Mouse (Mus musculus) frontal cortex, postnatal 14 days (tissue): Measurements from ENCODE around the gene Gfod2.

Experiments used
- DNase-seq, 2 experiments: peaks; one replicate each; pipeline ENCODE4 v3.0.0; 2022; ENCODE audit warnings: low spot score in 2 of 2

Gene Gfod2

DNA sequence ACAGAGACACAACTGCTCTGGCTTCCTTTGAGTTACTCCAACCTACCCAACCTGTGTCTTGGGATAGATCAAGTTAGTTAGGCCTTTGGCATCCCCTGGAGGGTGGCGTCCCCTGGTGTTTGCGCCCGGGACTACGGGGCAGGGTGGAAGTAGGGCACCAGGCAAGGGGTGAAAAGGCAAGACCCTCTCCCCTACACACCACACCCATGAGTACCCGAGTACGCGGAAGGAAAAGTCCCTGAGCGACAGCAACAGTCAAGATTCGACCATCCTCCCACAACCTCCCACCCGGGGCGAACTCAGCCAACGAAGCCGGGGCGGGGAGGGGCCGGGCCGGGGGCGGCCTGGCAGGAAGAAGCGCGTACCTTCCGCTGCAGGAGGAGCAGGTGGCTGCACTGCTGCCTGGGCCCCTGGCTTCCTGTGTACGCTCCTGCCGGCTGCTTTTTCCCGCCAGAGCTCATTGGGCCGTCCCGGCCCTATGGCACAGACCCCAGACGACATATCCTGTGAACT, 72.6 kb downstream of the Gfod2 start, which contains the start of gene Carmil2:
TSS of gene Carmil2 (plus strand) at position 479 of the 513 bp plus-strand sequence.
- no peak for DNase-seq

DNA sequence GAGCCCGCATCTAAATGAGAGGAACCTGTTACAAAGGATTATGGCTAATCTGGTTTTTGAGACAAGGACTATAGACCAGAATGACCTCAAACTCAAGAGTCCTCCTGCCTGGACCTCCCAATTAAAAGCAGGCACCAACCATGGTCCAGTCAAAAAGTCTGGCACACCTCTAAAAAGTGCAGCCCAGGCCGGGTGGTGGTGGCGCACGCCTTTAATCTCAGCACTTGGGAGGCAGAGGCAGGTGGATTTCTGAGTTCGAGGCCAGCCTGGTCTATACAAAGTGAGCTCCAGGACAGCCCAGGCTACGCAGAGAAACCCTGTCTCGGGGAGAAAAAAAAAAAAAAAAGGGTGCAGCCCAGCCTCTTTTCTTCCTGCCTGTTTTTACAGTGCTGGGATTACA, 73.1 kb downstream of the Gfod2 start:
- no peak for DNase-seq

- DNase-seq, result no peak
Observed at GRCm38 (mm10) chr8:105677891-105678290, 80.6 kb downstream of the Gfod2 start.
